Mouse (Mus musculus): ENCODE results near the gene Tmem143. TPM values are rescaled to one million over a fixed set of nuclear protein-coding genes. Genes with fewer than 3 reads are reported as not detected.

Gene Tmem143
- polyA plus RNA-seq (2015; fragmentation: Nextera tagmentation; extraction: Ambion mirVana), result 3.6 and 4.0 TPM in 2 replicates

DNA sequence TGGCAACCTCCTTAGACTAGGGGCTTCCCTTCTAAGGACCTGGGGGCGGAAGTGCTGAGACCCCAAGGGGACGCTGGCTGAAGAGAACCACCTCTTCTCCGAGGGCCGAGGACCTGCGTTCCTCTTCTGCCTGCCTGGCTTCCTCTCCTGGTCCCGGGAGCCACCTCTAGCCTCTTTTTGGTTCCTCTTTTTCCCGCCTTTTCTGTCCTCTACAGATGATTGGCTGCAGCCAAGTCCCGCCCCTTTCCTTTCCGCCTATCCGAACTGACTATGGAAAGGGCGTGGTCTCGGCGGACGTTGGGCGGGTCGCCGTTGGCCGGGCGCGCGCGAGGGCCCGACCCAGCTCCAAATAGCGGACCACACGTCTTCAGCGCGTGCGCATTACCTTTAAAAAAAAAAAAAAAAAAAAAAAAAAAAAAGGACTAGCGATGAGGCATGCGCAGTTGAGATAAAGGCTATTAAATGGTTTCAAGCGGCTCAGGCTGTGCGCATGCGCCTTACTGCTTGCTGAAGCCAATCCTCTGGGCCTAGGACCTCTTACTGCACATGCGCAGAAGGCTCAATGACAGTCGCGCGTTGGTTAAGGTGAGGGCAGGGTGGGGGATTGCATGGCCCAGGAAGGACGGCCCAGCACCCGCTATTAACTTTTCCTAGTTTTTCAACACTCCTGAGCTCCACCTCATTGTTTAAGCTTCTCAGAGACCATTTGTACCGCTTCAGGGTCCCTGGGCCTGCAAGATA lies at the start of gene Tmem143, which contains the start of gene Syngr4:
TSS of gene Tmem143 (plus strand) at position 425 of the 741 bp plus-strand sequence.
TSS of gene Syngr4 (minus strand) at position 198 of the 741 bp plus-strand sequence.
- peak within 1 kb of the TSS; percentile 88 for H3K4me2 ChIP-seq
- H3K27ac ChIP-seq (replicated peaks), result peak within 1 kb of the TSS; percentile 81
- peak within 1 kb of the TSS; percentile 62 for H3K4me3 ChIP-seq (replicated peaks)
- no peaks in the 10 kb centered on the region for H3K9me3 ChIP-seq (replicated peaks)
- peak; percentile 79 for ATAC-seq (ENCODE audit: insufficient read depth)
- H3K9ac ChIP-seq, result peak within 1 kb of the TSS; percentile 56
- no peaks in the 10 kb centered on the region; the same call in 1 of the 2 replicates for H3K27me3 ChIP-seq
- no peaks in the 10 kb centered on the region for H3K36me3 ChIP-seq (replicated peaks)
- peaks cover 32% of the 10 kb centered on the region for H3K4me1 ChIP-seq (replicated peaks)
- under 1% methylated on average over 40 of the region's 40 CpGs for WGBS (ENCODE audit: insufficient replicate concordance)

DNA sequence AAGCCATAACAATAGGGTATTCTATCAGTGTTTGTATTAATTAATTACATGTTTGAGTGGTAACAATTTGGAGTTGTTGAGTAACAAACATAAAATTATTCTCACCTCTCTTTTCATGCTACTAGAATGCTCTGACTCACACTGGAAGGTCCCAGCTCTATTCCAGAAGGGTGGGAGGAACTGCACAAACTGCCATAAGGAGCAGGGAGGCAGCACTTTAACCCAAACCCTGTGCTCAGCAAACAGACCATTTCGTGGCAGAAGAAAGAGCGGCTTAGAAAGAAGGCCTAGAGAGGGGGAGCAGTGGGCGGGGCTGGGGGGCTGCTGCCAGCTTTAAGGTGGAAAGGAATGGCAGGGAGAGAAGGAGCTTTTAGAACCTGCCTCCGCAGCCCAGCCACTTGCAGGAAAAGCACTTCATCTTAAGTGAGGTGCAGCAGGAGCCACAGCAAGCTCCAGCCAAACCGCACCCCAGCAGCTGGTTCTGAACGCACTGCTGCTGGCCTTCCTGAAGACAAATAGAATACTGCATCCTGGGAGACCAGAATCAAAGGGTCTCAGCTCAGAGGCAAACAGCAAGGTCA lies 48.2 kb upstream of the Tmem143 start:
- Histone ChIP-seq H3K27ac (replicated peaks) (no peak overlapping the region), H3K4me1 (replicated peaks) (no peaks in the 10 kb centered on the region), H3K4me3 (replicated peaks) (no peak overlapping the region), H3K4me2 (no peak overlapping the region), H3K9me3 (replicated peaks) (no peaks in the 10 kb centered on the region), H3K27me3 (peaks cover 29% of the 10 kb centered on the region), H3K9ac (no peak overlapping the region), H3K36me3 (replicated peaks) (no peaks in the 10 kb centered on the region)
- 27% methylated on average over 6 of the region's 6 CpGs for WGBS (ENCODE audit: insufficient replicate concordance)
- ATAC-seq (ENCODE audit: insufficient read depth), result no peak

DNA sequence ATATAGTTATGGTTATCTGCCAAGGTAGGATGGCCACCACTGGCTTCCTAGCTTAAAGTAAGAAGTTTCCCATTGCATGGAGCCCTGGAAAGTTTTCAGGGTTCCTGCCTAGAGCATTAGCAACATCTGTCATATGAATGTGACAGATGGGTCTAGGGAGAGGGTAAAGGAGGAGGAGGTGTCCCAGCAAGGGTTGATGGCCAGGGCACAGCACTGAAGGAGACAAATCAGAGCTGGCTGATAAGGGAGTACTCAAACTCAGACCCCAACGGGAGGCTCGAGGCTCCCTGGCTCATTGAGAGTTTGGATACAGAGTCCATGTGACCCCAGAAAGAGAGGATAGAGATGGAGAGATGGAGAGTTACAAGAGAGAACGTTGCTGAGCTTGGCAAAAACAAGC lies 46.1 kb upstream of the Tmem143 start:
- no peak overlapping the region for H3K4me3 ChIP-seq (replicated peaks)
- peaks cover 35% of the 10 kb centered on the region for H3K27me3 ChIP-seq
- H3K4me1 ChIP-seq (replicated peaks), result no peaks in the 10 kb centered on the region
- H3K27ac ChIP-seq (replicated peaks), result no peak overlapping the region
- H3K36me3 ChIP-seq (replicated peaks), result no peaks in the 10 kb centered on the region
- no peak overlapping the region for H3K9ac ChIP-seq
- H3K9me3 ChIP-seq (replicated peaks), result no peaks in the 10 kb centered on the region
- 35% methylated on average over 3 of the region's 3 CpGs for WGBS (ENCODE audit: insufficient replicate concordance)
- no peak overlapping the region for H3K4me2 ChIP-seq
- no peak for ATAC-seq (ENCODE audit: insufficient read depth)

DNA sequence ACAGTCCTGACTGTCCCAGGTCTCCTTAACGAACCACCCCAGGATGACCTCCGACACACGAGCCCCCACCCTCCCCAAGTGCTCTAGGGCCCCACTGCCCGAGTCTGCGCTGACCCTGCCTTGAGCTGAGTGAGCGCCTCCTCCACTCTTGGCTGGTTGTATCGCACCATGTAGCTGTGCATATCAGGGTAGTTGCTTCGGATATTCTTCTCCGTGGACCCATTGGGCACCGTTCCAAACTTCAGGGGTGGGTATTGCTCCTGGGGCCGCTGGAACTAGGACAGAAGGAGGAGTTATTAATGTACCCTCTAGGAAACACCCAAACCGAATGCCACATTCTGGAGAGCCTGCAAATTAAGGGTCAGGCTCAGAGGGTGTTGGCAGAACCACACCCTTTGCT lies 43.7 kb upstream of the Tmem143 start:
- Histone ChIP-seq H3K9ac (no peak overlapping the region), H3K36me3 (replicated peaks) (no peaks in the 10 kb centered on the region), H3K27ac (replicated peaks) (no peak overlapping the region), H3K4me2 (no peak overlapping the region), H3K27me3 (peaks cover 54% of the 10 kb centered on the region), H3K4me1 (replicated peaks) (peaks cover 7% of the 10 kb centered on the region; the same call in 1 of the 2 replicates), H3K9me3 (replicated peaks) (no peaks in the 10 kb centered on the region), H3K4me3 (replicated peaks) (no peak overlapping the region)
- WGBS (ENCODE audit: insufficient replicate concordance), result 73% methylated on average over 12 of the region's 12 CpGs
- ATAC-seq (ENCODE audit: insufficient read depth), result no peak

DNA sequence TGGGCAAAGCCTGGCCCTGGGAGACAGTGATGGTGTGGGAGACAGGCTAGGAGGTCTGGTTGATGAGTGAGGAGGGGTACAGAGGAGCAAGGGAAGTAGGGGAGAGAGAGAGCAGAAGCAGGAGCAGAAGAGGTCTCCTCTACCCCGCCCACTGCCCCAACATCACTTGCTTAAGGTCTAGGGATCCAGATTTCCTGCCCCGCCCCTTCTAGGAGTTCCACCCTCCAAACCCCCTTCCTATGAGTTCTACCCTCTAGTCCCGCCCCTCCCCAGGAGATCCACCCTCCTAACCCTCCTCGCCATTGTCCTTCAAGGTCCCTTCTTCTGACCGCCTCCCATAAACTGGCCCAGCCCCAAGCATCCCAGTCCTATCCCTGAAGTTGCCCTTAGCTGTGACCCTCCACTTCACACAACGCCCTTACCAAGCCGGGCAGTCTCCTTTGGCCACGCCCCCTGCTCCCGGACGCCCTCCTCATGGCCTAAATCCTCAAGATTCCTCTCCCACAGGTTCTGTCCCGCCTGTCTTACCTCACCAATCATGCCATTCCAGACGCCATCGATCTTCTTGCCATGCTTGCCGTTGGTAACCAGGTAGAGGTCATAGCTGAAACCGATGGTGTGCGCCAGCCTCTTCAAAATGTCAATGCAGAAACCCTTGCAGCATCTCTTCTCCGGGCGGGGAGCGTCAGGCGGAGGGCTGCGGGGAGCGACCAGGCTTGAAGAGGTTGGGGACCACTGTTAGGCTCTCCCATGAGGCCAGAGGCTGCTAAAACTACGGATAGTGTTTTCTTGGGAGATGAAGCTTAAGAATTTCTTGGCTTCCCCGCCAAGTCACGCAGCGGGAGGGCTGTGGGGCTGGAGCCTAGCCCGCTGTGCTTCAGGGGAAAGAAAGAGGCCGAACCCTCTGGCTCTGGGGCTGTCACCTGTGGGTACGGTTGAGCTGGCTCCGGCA lies 39.5 kb upstream of the Tmem143 start:
- Histone ChIP-seq H3K4me2 (peak overlapping the region; percentile 41), H3K9me3 (replicated peaks) (no peaks in the 10 kb centered on the region), H3K9ac (no peak overlapping the region), H3K4me1 (replicated peaks) (peaks cover 7% of the 10 kb centered on the region; the same call in 1 of the 2 replicates), H3K27ac (replicated peaks) (no peak overlapping the region), H3K27me3 (peaks cover 72% of the 10 kb centered on the region), H3K4me3 (replicated peaks) (peak overlapping the region; percentile 14; the same call in 1 of the 2 replicates), H3K36me3 (replicated peaks) (no peaks in the 10 kb centered on the region)
- no peak for ATAC-seq (ENCODE audit: insufficient read depth)
- 3% methylated on average over 30 of the region's 30 CpGs for WGBS (ENCODE audit: insufficient replicate concordance)

DNA sequence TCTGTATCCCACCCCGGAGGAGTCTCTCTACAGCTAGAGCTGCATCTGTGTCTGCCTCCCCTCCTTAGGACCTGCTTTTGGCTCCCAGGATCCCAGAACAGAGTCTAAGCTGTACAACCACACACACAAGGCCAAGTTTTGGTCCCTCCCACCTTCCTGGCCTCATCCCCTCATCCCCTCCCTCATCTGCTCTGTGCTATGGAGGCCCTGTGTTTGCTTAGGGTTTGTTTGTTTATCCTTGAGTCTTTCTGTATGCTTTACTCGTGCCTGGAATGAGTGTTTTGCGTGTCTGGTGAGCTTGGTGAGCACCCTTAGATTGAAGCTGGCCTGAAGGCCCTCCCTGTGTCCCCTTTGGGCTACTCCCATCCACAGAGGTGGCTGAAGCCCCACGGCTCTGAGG lies 37.7 kb upstream of the Tmem143 start:
- Histone ChIP-seq H3K4me2 (no peak overlapping the region), H3K27ac (replicated peaks) (no peak overlapping the region), H3K9me3 (replicated peaks) (no peaks in the 10 kb centered on the region), H3K4me3 (replicated peaks) (no peak overlapping the region), H3K36me3 (replicated peaks) (no peaks in the 10 kb centered on the region), H3K9ac (no peak overlapping the region), H3K4me1 (replicated peaks) (peaks cover 7% of the 10 kb centered on the region; the same call in 1 of the 2 replicates), H3K27me3 (peaks cover 73% of the 10 kb centered on the region)
- no peak for ATAC-seq (ENCODE audit: insufficient read depth)
- 41% methylated on average over 4 of the region's 4 CpGs for whole genome bisulfite sequencing (ENCODE audit: insufficient replicate concordance)

DNA sequence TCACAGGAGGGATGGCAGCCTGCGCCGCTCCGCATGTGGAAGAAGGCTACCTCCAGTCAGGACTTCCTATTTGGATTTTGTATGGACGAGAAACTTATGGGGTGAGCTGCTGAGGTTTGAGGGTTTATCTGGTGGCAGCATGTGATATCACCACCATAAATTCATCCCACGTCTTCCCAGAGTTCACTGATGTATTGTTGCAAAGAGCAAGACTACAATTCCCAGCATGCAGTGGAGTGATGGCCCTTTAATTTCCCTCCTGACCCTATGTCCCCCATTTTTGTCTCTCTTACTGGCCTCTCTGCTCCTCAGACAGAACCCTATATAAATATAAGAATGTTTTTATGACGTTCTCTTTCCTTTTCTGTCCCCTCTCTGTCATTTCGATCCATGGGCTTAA lies 33.9 kb upstream of the Tmem143 start:
- Histone ChIP-seq H3K4me3 (replicated peaks) (no peak overlapping the region), H3K4me2 (no peak overlapping the region), H3K27ac (replicated peaks) (no peak overlapping the region), H3K36me3 (replicated peaks) (no peaks in the 10 kb centered on the region), H3K4me1 (replicated peaks) (peaks cover 13% of the 10 kb centered on the region), H3K27me3 (peaks cover 65% of the 10 kb centered on the region), H3K9me3 (replicated peaks) (no peaks in the 10 kb centered on the region), H3K9ac (no peak overlapping the region)
- no peak for ATAC-seq (ENCODE audit: insufficient read depth)
- 69% methylated on average over 7 of the region's 7 CpGs for WGBS (ENCODE audit: insufficient replicate concordance)

DNA sequence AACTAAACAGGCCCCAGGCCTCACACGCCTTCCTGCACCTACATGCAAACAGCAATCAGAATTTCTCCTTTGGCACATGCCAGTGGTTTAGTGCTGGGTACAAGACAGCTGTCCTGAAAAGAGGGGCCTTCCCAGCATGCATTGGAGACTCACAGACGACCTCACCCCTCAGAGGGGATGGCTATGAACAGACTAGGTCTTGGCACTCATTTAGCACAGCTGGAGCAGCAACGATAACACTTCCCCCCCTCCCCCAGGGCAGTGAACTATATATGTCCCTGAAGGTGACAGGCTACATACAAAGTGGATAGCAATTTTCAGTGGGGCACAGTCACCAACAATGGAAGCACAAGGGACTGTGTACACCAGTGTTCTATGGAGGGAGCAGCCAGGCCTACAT lies 32.3 kb upstream of the Tmem143 start:
- H3K4me2 ChIP-seq, result no peak overlapping the region
- WGBS (ENCODE audit: insufficient replicate concordance), result 55% methylated on average over 3 of the region's 3 CpGs
- H3K4me3 ChIP-seq (replicated peaks), result no peak overlapping the region
- no peaks in the 10 kb centered on the region for H3K36me3 ChIP-seq (replicated peaks)
- peaks cover 13% of the 10 kb centered on the region for H3K4me1 ChIP-seq (replicated peaks)
- H3K27me3 ChIP-seq, result peaks cover 65% of the 10 kb centered on the region
- no peak for ATAC-seq (ENCODE audit: insufficient read depth)
- no peaks in the 10 kb centered on the region for H3K9me3 ChIP-seq (replicated peaks)
- H3K27ac ChIP-seq (replicated peaks), result no peak overlapping the region
- no peak overlapping the region for H3K9ac ChIP-seq

DNA sequence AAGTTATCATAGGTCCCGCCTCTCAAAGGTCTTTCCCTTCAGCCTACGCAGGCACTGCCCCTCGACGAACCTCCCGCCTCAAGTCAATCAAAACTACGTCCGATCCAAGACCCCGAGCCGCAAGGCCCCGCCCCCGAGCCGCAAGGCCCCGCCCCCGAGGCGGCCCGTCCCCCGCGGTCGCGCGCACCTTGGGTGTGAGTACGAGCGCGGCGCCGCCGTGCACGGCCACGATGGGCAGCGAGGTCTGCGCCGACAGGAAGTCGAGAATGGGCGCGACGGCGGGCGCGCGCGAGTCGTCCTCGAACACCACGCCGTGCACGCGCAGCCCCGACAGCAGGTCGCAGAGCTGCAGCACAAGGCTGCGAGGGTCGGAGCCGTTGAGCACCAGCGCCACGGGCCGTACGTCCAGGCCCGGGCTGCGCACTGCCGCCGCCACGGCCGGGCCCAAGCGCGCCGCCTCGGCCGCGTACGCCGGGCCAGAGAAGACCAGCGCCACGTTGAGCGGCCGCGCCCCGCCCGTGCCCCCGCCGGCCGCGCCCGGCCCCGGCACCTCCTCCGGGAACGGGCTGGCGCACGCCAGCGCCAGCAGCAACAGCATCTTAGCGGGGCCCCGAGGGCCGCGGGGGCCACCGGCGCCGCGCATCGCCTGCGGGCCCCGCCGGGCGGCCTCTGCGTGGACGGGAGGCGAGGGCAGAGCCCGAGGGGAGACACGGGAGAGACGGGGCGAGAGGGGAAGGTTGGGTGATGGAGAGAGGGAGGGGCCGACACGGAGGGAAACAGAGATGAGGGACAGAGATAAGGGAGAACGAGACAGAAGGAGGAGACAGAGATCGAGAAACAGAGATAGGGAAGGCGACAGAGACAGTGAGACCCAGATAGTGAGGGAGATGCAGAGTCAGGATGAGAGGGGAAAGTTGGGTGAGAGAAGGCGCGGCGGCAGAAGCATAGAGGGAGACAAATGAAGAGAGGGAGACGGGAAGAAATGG lies 30.5 kb upstream of the Tmem143 start:
- no peak overlapping the region for H3K27ac ChIP-seq (replicated peaks)
- peak; percentile 80 for ATAC-seq (ENCODE audit: insufficient read depth)
- peak overlapping the region; percentile 61 for H3K9ac ChIP-seq
- WGBS (ENCODE audit: insufficient replicate concordance), result 2% methylated on average over 117 of the region's 117 CpGs
- H3K27me3 ChIP-seq, result peaks cover 68% of the 10 kb centered on the region
- H3K4me1 ChIP-seq (replicated peaks), result peaks cover 19% of the 10 kb centered on the region
- H3K9me3 ChIP-seq (replicated peaks), result no peaks in the 10 kb centered on the region
- H3K36me3 ChIP-seq (replicated peaks), result no peaks in the 10 kb centered on the region
- H3K4me3 ChIP-seq (replicated peaks), result peak overlapping the region; percentile 65
- peak overlapping the region; percentile 95 for H3K4me2 ChIP-seq

DNA sequence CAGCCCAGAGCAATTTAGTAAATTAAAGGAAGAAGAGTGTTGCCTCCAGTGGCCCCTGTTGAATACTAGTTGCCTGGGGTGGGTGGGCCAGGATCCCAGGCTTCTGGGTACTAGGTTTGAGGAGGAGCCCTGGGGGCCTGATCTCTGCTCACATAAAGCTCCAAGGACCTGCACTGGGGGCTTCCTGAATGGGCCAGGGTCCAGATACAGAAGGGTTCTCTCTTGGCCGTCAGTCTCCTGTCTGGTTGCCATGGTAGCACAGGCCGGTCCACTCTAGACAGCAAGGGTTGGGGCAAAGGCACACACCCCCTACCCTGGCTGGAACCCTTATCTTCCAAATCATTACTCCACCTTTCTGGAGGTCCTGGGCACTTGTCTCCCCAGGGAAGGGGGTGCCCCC lies 28.9 kb upstream of the Tmem143 start:
- Histone ChIP-seq H3K9me3 (replicated peaks) (no peaks in the 10 kb centered on the region), H3K9ac (no peak overlapping the region), H3K4me1 (replicated peaks) (peaks cover 21% of the 10 kb centered on the region), H3K27ac (replicated peaks) (no peak overlapping the region), H3K4me3 (replicated peaks) (no peak overlapping the region), H3K4me2 (no peak overlapping the region), H3K27me3 (peaks cover 77% of the 10 kb centered on the region), H3K36me3 (replicated peaks) (no peaks in the 10 kb centered on the region)
- WGBS (ENCODE audit: insufficient replicate concordance), result 38% methylated on average over 2 of the region's 2 CpGs
- no peak for ATAC-seq (ENCODE audit: insufficient read depth)
